Mouse (Mus musculus) liver, embryonic 16.5 days (tissue): ENCODE data around the gene Cpne9. TPM values are rescaled to one million over a fixed set of nuclear protein-coding genes. Genes with fewer than 3 reads are reported as not detected.
A peak's percentile ranks its signal among the peaks of the same experiment; 100 is the strongest.

ENCODE experiments used
- ATAC-seq: fragments of 200-750 bp; cut with Nextera tagmentation; 2 replicates; pipeline ENCODE4 v1.8.0; 2017; ENCODE audit warnings: low read depth, mild to moderate bottlenecking, moderate number of reproducible peaks, moderate library complexity
- H3K27ac ChIP-seq: fragments of 300-500 bp; sonication (generic); 2 replicates; pipeline ENCODE4 v1.5.1; 2014; ENCODE audit warnings: mild to moderate bottlenecking, low read length
- H3K27me3 ChIP-seq: fragments of 300-500 bp; sonication (generic); 2 replicates; pipeline ENCODE4 v1.6.1; 2014; ENCODE audit warnings: low read depth, low read length, mixed read lengths; ENCODE audit not compliant: control insufficient read depth, insufficient read depth
- H3K36me3 ChIP-seq: fragments of 300-500 bp; sonication (generic); 2 replicates; pipeline ENCODE4 v1.6.1; 2014; ENCODE audit warnings: mild to moderate bottlenecking; ENCODE audit not compliant: control insufficient read depth, insufficient read depth
- H3K4me1 ChIP-seq: fragments of 300-500 bp; sonication (generic); 2 replicates; pipeline ENCODE4 v1.6.1; 2014; ENCODE audit warnings: low read depth, low read length, mixed read lengths; ENCODE audit not compliant: control insufficient read depth
- H3K4me2 ChIP-seq: fragments of 300-500 bp; sonication (generic); 2 replicates; pipeline ENCODE4 v1.6.1; 2014; ENCODE audit warnings: low read depth, low read length, mixed read lengths
- H3K4me3 ChIP-seq: fragments of 300-500 bp; sonication (generic); 2 replicates; pipeline ENCODE4 v1.5.1; 2014; ENCODE audit warnings: low read depth, mild to moderate bottlenecking, low read length
- H3K9ac ChIP-seq: fragments of 300-500 bp; sonication (generic); 2 replicates; pipeline ENCODE4 v1.6.1; 2014; ENCODE audit warnings: low read depth, low read length
- H3K9me3 ChIP-seq: fragments of 300-500 bp; sonication (generic); replicated peaks from 2 replicates; pipeline ENCODE4 v1.6.1; 2016; ENCODE audit warnings: low read length; ENCODE audit not compliant: control insufficient read depth
- WGBS: fragments of 180-500 bp; shearing (Covaris S2); extraction: QIAGEN DNeasy Blood & Tissue Kit; methylation state at CpG from one replicate; pipeline ENCODE4 v1.1.7; 2014; ENCODE audit not compliant: insufficient replicate concordance; 5-methylcytosine and 5-hydroxymethylcytosine counted together
- polyA plus RNA-seq: library from polyadenylated mRNA; unstranded; fragments of >200 nt; fragmentation: Nextera tagmentation; extraction: Ambion mirVana; gene quantifications from 2 replicates; pipeline ENCODE4 v1.2.1, GENCODE M21; 2015

The Cpne9 gene
- polyA plus RNA-seq, result 0.02 TPM in 1 of 2 replicates, not detected in the other

- WGBS, result 3% methylated on average over 37 of the region's 37 CpGs
- no peak within 1 kb of the TSS for H3K4me2 ChIP-seq
- no peaks in the 10 kb centered on the region for H3K4me1 ChIP-seq
- no peak within 1 kb of the TSS for H3K27ac ChIP-seq
- no peaks in the 10 kb centered on the region for H3K9me3 ChIP-seq
- H3K9ac ChIP-seq, result no peak within 1 kb of the TSS
- H3K27me3 ChIP-seq, result peaks cover 30% of the 10 kb centered on the region
- no peak for ATAC-seq
- H3K4me3 ChIP-seq, result no peak within 1 kb of the TSS
- no peaks in the 10 kb centered on the region for H3K36me3 ChIP-seq
Observed at GRCm38 (mm10) chr6:113282101-113282802, at the start of gene Cpne9. Gene Cpne9, plus strand, starts transcription at chr6:113282307.

GRCm38 (mm10) chr6:113235141-113235540, 47.0 kb upstream of the Cpne9 start:
- ATAC-seq, result no peak
- no peaks in the 10 kb centered on the region for H3K27me3 ChIP-seq
- H3K9ac ChIP-seq, result no peak overlapping the region
- H3K9me3 ChIP-seq, result 0 out of 2 replicates have a peak, but pooled peaks cover 2% of the 10 kb centered on the region
- H3K27ac ChIP-seq, result no peak overlapping the region
- no peak overlapping the region for H3K4me3 ChIP-seq
- H3K36me3 ChIP-seq, result no peaks in the 10 kb centered on the region
- no peak overlapping the region for H3K4me2 ChIP-seq
- peaks cover 13% of the 10 kb centered on the region for H3K4me1 ChIP-seq
- WGBS, result 51% methylated on average over 5 of the region's 5 CpGs

- H3K27ac ChIP-seq, result peak within 1 kb of the TSS; percentile 79
- peak within 1 kb of the TSS; percentile 84 for H3K4me2 ChIP-seq
- H3K4me3 ChIP-seq, result peak within 1 kb of the TSS; percentile 73
- H3K36me3 ChIP-seq, result no peaks in the 10 kb centered on the region; the same call in 1 of the 2 replicates
- peaks cover 13% of the 10 kb centered on the region for H3K4me1 ChIP-seq
- under 1% methylated on average over 54 of the region's 55 CpGs for WGBS
- H3K27me3 ChIP-seq, result no peaks in the 10 kb centered on the region
- H3K9me3 ChIP-seq, result no peaks in the 10 kb centered on the region
- peak within 1 kb of the TSS; percentile 85 for H3K9ac ChIP-seq
- peak; percentile 100 for ATAC-seq
Observed at GRCm38 (mm10) chr6:113237542-113238270, 44.4 kb upstream of the Cpne9 start, which contains the start of gene Mtmr14. Gene Mtmr14, plus strand, starts transcription at chr6:113237843.

GRCm38 (mm10) chr6:113238442-113238841, 43.7 kb upstream of the Cpne9 start:
- Histone ChIP-seq H3K27me3 (no peaks in the 10 kb centered on the region), H3K27ac (peak overlapping the region; percentile 71), H3K4me3 (peak overlapping the region; percentile 73), H3K9me3 (no peaks in the 10 kb centered on the region), H3K4me1 (peaks cover 13% of the 10 kb centered on the region), H3K4me2 (peak overlapping the region; percentile 84), H3K36me3 (no peaks in the 10 kb centered on the region; the same call in 1 of the 2 replicates), H3K9ac (peak overlapping the region; percentile 85)
- no peak for ATAC-seq
- 8% methylated on average over 6 of the region's 6 CpGs for WGBS

- Histone ChIP-seq H3K4me2 (no peak overlapping the region), H3K27me3 (no peaks in the 10 kb centered on the region), H3K4me1 (peaks cover 10% of the 10 kb centered on the region), H3K27ac (no peak overlapping the region), H3K36me3 (no peaks in the 10 kb centered on the region; the same call in none of the 2 replicates), H3K4me3 (no peak overlapping the region), H3K9ac (no peak overlapping the region), H3K9me3 (no peaks in the 10 kb centered on the region)
- no peak for ATAC-seq
- WGBS, result 67% methylated on average over 1 of the region's 1 CpGs
Observed at GRCm38 (mm10) chr6:113242753-113243152, 39.4 kb upstream of the Cpne9 start.

GRCm38 (mm10) chr6:113245585-113245984, 36.5 kb upstream of the Cpne9 start:
- Histone ChIP-seq H3K4me2 (no peak overlapping the region), H3K27me3 (no peaks in the 10 kb centered on the region), H3K36me3 (no peaks in the 10 kb centered on the region; the same call in 1 of the 2 replicates), H3K9ac (no peak overlapping the region), H3K9me3 (no peaks in the 10 kb centered on the region), H3K4me3 (no peak overlapping the region), H3K27ac (no peak overlapping the region), H3K4me1 (no peaks in the 10 kb centered on the region; the same call in 1 of the 2 replicates)
- WGBS, result 48% methylated on average over 2 of the region's 2 CpGs
- ATAC-seq, result no peak

GRCm38 (mm10) chr6:113250786-113251185, 31.3 kb upstream of the Cpne9 start:
- Histone ChIP-seq H3K4me2 (no peak overlapping the region), H3K36me3 (peaks cover 14% of the 10 kb centered on the region), H3K9ac (no peak overlapping the region), H3K9me3 (no peaks in the 10 kb centered on the region), H3K27me3 (no peaks in the 10 kb centered on the region), H3K4me1 (no peaks in the 10 kb centered on the region), H3K27ac (no peak overlapping the region), H3K4me3 (no peak overlapping the region)
- no peak for ATAC-seq
- WGBS, result 61% methylated on average over 5 of the region's 5 CpGs

- Histone ChIP-seq H3K4me3 (no peak overlapping the region), H3K4me1 (no peaks in the 10 kb centered on the region), H3K27ac (no peak overlapping the region), H3K9me3 (no peaks in the 10 kb centered on the region), H3K4me2 (no peak overlapping the region), H3K36me3 (peaks cover 14% of the 10 kb centered on the region), H3K27me3 (no peaks in the 10 kb centered on the region), H3K9ac (no peak overlapping the region)
- no peak for ATAC-seq
Observed at GRCm38 (mm10) chr6:113251921-113252320, 30.2 kb upstream of the Cpne9 start.

GRCm38 (mm10) chr6:113254899-113255298, 27.2 kb upstream of the Cpne9 start:
- H3K36me3 ChIP-seq, result peaks cover 14% of the 10 kb centered on the region
- no peak for ATAC-seq
- H3K9ac ChIP-seq, result no peak overlapping the region
- H3K9me3 ChIP-seq, result no peaks in the 10 kb centered on the region
- no peaks in the 10 kb centered on the region for H3K27me3 ChIP-seq
- H3K27ac ChIP-seq, result no peak overlapping the region
- H3K4me3 ChIP-seq, result no peak overlapping the region
- no peak overlapping the region for H3K4me2 ChIP-seq
- H3K4me1 ChIP-seq, result no peaks in the 10 kb centered on the region
